Mouse (Mus musculus) retina, embryonic 14.5 days (tissue): ENCODE data around the gene Csf1.
"Not testable (repeated sequence)": the region's sequence is repeated elsewhere in the genome, so short reads cannot be mapped to it uniquely, and the experiment has no call there.

Source experiments
- DNase-seq: peaks from one replicate; pipeline ENCODE4 v3.0.0-alpha.2; 2015; ENCODE audit warnings: low spot score

The Csf1 gene

GRCm38 (mm10) chr3:107748260-107748955 lies 11.9 kb downstream of the Csf1 start:
- no peak for DNase-seq

DNA sequence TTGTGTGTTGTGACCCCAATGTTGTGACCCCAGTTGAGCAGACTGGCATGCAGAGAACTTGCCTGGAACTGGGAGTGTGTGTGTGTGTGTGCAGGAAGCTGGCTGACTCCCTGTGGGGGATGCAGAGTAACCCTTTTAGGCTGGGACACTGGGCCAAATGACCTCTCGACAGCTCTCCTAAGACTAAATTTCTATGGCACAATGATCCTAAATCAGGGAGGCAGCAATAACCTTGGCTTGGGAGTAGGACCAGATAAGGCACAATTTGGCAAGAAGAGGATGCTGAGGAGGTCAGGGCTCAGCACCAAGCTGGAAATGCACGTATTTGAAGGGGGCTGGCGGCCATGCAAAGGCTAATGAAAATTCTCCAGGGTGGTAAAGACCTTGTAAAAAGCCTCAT lies 14.2 kb downstream of the Csf1 start:
- no peak for DNase-seq

- DNase-seq, result no peak
Measured at GRCm38 (mm10) chr3:107743650-107744049, 16.6 kb downstream of the Csf1 start.

GRCm38 (mm10) chr3:107743107-107743506 lies 17.2 kb downstream of the Csf1 start:
- no peak for DNase-seq

- DNase-seq, result no peak
Measured at GRCm38 (mm10) chr3:107742071-107742710, 18.1 kb downstream of the Csf1 start.

GRCm38 (mm10) chr3:107741387-107741786 lies 18.9 kb downstream of the Csf1 start:
- DNase-seq, result peak; percentile 3

DNA sequence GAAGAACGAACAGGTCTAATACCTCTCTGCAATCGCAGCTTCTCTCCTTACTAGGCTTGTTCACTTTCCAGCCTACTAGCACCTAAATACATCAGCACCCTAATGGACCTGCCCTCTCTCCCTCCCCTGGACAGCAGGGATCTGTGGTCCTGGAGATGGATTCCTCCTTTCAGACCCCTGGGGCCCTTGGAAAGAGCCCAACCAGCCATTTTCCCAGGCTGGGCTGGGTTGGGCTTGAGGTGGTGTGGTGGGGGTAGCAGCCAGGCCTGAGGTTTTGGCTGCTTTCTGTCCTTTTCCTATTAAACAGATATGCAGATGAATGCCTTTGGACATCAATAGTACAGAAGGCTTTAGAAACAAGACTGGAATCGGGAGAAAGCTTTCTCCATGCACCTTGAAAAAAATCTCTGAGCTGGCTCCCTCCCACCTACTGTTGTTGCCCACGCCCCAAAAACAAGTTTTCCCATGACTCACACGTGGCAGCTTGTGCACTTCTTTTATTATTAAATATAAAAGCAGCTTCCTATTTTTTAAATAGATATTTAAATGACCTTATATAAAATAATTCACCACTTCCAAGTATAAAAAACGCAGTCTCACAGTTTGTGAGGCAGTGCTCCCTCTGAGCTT lies 19.6 kb downstream of the Csf1 start:
- DNase-seq, result peak; percentile 89

DNA sequence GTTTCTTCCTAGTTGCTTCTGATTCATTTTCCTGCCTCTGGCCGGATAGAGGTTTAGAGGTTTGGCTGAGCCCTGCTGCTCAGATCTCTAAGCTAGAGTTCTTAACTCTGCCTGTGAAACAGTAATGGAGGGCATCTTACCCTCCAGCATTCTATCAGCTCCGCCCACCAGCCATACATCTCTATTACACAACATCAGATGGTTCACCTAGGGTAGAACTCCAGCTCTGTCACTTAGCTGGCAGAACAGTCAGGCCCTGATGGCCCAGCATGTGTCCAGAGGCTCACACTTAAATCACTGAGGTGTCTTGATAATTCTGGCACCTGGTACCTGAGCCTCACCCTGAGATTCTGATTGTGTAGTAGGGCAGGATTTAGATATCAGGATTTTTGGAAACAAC lies 20.3 kb downstream of the Csf1 start:
- DNase-seq, result peak; percentile 14

DNA sequence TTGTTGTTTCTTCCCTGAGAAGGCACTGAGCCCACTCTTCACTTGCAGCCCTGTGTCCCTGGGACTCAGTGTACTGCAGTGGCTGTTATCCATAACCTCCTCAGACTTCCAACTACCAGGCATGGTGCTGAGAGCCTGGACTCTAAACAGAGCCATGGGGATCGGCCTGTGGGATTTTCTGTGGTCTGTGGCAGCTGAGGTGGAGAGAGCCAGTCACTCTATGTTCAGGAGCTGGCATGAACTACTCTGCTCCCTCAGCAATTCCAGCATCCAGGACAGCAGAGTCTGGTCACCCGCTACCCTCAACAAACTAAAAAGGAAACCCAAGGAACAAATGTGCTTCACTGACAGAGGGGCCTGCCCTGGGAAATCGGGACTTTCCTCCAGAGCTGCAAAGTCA lies 20.8 kb downstream of the Csf1 start:
- no peak for DNase-seq

- DNase-seq, result peak; percentile 8
Measured at GRCm38 (mm10) chr3:107738620-107739019, 21.6 kb downstream of the Csf1 start.

GRCm38 (mm10) chr3:107737609-107738190 lies 22.6 kb downstream of the Csf1 start:
- DNase-seq, result no peak

DNA sequence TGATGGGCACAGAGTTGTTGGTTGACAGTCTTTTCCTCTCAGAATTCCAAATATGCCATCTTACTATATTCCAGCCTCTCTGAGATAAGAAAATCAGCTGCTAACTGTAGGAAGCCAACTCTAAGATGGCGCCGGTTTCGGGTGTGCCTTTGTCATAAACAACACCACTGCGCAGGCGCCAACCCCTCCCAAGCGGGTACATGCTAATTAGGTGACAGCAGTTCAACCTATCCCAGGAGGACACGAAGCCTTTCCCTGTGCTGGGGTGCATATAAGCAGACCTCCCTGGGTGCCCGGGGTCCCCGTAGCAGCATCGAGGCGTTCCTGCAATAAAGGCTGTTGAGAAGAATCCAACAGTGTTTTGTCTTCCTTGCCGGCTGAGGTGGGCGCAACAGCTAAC lies 24.6 kb downstream of the Csf1 start:
- not testable (repeated sequence) for DNase-seq

DNA sequence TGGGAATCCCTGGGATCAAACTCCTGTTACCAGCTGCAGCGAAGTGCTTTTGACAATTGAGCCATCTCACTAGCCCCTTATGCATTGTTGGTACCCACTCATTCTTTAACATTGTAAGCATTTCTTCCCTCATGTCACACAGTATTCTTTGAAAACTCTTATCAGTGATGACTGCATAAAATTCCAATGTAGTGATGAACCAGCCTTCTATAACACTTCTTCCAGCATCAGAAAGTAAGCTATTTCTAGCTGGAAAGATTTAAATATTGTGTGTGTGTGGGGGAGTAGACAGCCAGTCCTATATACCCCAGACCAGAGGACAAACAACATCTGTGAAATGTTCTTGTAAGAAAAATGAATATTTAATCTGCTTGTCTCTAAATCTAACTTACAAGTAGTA lies 26.9 kb downstream of the Csf1 start:
- no peak for DNase-seq

- no peak for DNase-seq
Measured at GRCm38 (mm10) chr3:107730236-107730635, 30.0 kb downstream of the Csf1 start.

DNA sequence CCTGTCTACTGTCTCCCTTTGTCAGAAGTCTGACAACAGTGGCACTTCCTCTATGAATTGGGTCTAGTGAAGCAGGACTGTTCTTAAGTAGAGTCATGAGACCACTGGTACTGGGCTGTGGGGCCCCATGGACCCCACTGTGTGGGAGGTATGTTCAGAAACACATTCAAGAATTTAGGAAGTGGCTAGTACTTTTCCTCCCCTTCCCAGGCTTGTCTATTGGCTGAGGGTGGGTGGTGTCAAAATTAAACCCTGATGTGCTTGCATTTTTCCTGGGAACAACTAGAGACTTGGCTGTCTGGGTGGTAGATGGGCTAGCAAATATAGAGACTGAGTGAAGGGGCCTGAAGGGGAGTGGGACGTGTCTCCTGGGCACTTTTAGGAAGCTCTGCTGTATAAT lies 31.8 kb downstream of the Csf1 start:
- DNase-seq, result no peak

GRCm38 (mm10) chr3:107715971-107716370 lies 44.3 kb downstream of the Csf1 start:
- no peak for DNase-seq

DNA sequence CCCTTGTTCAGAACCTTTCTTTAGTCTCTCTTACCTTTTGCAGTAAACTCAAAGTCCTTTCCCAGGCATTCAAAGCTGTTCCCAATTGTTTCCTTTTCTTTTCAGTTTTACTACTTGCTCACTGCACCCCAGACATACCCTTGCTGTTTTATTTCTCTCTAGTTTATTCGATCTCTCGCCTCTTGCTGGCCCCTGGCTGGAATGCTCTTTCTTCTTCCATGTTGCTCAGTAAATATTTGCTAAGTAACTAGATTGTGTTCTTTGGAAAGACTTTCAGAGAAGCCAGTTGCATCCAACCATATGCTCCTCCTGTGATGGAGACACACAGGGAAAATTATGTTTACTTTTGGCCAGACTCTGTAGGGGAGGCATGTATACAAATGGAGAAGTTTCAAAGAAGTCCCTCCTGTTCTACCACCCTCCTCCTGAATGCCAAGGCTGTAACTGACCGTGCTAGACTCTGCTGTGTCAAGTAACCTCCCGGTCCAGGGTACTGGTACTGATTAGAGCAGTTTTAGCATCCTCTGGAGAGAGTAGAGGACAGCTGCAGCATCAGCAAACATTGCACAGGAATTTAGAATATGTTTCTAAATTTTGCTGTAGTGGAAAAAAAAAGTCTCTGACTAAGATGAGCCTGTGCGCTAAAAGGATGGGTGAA lies 45.9 kb downstream of the Csf1 start:
- no peak for DNase-seq

DNA sequence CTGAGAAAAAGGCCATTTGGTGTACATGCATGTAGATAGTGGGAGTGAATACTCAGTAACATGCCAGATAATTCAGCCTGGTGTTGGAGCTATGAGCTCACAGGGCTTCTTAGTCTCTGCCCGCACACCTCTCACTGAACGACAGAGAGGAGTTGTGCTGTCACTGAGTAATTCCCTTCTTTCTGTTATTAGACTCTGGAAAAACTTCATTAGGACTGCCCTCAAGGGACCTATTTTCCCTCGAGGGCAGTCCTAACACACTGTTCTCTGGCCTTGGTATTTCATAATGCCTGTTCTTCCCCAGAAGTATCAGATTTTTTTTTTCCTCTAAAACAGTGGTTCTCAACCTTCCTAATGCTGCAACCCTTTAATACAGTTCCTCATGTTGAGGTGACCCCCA lies 48.2 kb downstream of the Csf1 start:
- no peak for DNase-seq

GRCm38 (mm10) chr3:107709156-107709555 lies 51.1 kb downstream of the Csf1 start:
- DNase-seq, result no peak

- no peak for DNase-seq
Measured at GRCm38 (mm10) chr3:107707239-107707638, 53.0 kb downstream of the Csf1 start.

GRCm38 (mm10) chr3:107706164-107706563 lies 54.1 kb downstream of the Csf1 start:
- no peak for DNase-seq

GRCm38 (mm10) chr3:107704371-107704705 lies 55.9 kb downstream of the Csf1 start:
- no peak for DNase-seq
